Mouse (Mus musculus): ENCODE measurements at regions not wholly inside any gene's neighbourhood (a gene's known extent, or its start where the extent isn't known, plus 50 kb on each side); places are given as distances from the start of the nearest gene placed in this dataset.

GRCm38 (mm10) chr3:56456317-56456716 lies 272.8 kb upstream of the Nbea start:
- Histone ChIP-seq H3K36me3 (ENCODE audit: control insufficient read depth, insufficient read depth, low read length) (no peaks in the 10 kb centered on the region), H3K9me3 (ENCODE audit: control insufficient read depth, low read length) (no peaks in the 10 kb centered on the region), H3K4me1 (ENCODE audit: control insufficient read depth, insufficient read depth, low read length) (0 out of 2 replicates have a peak, but pooled peaks cover 13% of the 10 kb centered on the region), H3K9ac (replicated peaks; ENCODE audit: low read length) (no peak overlapping the region), H3K4me2 (ENCODE audit: low read length) (no peak overlapping the region), H3K27ac (replicated peaks; ENCODE audit: low read depth, low read length) (no peak overlapping the region), H3K27me3 (ENCODE audit: control insufficient read depth, insufficient read depth, low read length) (no peaks in the 10 kb centered on the region), H3K4me3 (replicated peaks; ENCODE audit: low read depth, low read length) (no peak overlapping the region)
- ATAC-seq (ENCODE audit: low FRiP score, low TSS enrichment): peak; percentile 62; the same call in 1 of the 2 replicates
- WGBS: 12% methylated on average over 6 of the region's 6 CpGs
- peak; percentile 69 for DNase-seq

DNA sequence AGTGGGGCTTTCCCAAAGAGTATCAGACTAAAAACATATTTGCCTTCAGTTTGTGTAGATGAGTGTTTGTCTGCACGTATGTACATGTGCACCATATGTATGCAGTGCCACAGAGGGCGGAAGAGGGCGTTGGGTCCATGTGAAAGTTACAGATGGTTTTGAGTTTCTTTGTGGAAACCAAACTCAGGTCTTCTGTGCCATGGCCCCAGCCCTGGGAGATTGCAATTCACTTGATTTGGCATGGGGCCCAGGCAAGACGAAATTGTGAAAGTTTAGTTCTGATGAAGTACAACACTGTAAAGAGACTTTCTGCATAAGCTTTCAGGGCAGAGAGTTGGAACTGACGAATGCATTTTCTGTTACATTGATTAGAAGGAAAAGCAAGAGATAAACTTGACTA lies 255.4 kb upstream of the Nbea start:
- Histone ChIP-seq H3K27ac (replicated peaks; ENCODE audit: low read depth, low read length) (no peak overlapping the region), H3K4me1 (ENCODE audit: control insufficient read depth, insufficient read depth, low read length) (peaks cover 6% of the 10 kb centered on the region), H3K36me3 (ENCODE audit: control insufficient read depth, insufficient read depth, low read length) (no peaks in the 10 kb centered on the region), H3K27me3 (ENCODE audit: control insufficient read depth, insufficient read depth, low read length) (no peaks in the 10 kb centered on the region), H3K9me3 (ENCODE audit: control insufficient read depth, low read length) (no peaks in the 10 kb centered on the region), H3K9ac (replicated peaks; ENCODE audit: low read length) (no peak overlapping the region), H3K4me2 (ENCODE audit: low read length) (no peak overlapping the region), H3K4me3 (replicated peaks; ENCODE audit: low read depth, low read length) (no peak overlapping the region)
- no peak for DNase-seq
- 86% methylated on average over 5 of the region's 5 CpGs for WGBS
- ATAC-seq (ENCODE audit: low FRiP score, low TSS enrichment): no peak

- ATAC-seq (ENCODE audit: low FRiP score, low TSS enrichment): no peak
- H3K9me3 ChIP-seq (ENCODE audit: control insufficient read depth, low read length): no peaks in the 10 kb centered on the region
- H3K27ac ChIP-seq (replicated peaks; ENCODE audit: low read depth, low read length): no peak overlapping the region
- H3K9ac ChIP-seq (replicated peaks; ENCODE audit: low read length): no peak overlapping the region
- H3K4me3 ChIP-seq (replicated peaks; ENCODE audit: low read depth, low read length): no peak overlapping the region
- H3K27me3 ChIP-seq (ENCODE audit: control insufficient read depth, insufficient read depth, low read length): no peaks in the 10 kb centered on the region
- no peak overlapping the region for H3K4me2 ChIP-seq (ENCODE audit: low read length)
- no peaks in the 10 kb centered on the region for H3K36me3 ChIP-seq (ENCODE audit: control insufficient read depth, insufficient read depth, low read length)
- DNase-seq: peak; percentile 49
- peaks cover 6% of the 10 kb centered on the region for H3K4me1 ChIP-seq (ENCODE audit: control insufficient read depth, insufficient read depth, low read length)
- 56% methylated on average over 12 of the region's 12 CpGs for WGBS
Observed at GRCm38 (mm10) chr3:56438020-56438747, 254.7 kb upstream of the Nbea start.

DNA sequence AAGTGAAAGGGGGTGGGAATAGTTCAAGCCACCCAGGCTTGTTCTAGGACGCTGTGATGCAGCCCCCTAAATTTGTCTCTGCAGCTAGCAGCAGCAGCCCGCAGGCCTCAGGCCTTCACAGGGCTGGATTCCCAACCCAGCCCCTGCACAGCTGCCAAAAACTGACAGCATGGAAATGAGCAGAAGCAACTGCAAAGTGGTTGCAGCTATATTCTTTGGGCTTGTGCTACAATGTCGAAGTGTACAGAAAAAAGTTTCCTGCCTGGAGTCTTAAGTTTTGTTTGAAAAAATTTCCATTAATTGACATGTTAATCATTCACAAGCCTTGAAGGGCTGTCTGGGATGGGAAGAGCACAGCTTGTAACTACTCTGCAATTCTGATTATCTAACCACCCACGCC lies 253.6 kb upstream of the Nbea start:
- no peak overlapping the region for H3K4me2 ChIP-seq (ENCODE audit: low read length)
- no peak overlapping the region for H3K4me3 ChIP-seq (replicated peaks; ENCODE audit: low read depth, low read length)
- DNase-seq (peak; percentile 60), ATAC-seq (ENCODE audit: low FRiP score, low TSS enrichment) (no peak)
- 9% methylated on average over 4 of the region's 4 CpGs for WGBS
- 0 out of 2 replicates have a peak overlapping the region, but pooled peaks have one; percentile 41 for H3K27ac ChIP-seq (replicated peaks; ENCODE audit: low read depth, low read length)
- H3K36me3 ChIP-seq (ENCODE audit: control insufficient read depth, insufficient read depth, low read length): no peaks in the 10 kb centered on the region
- no peak overlapping the region for H3K9ac ChIP-seq (replicated peaks; ENCODE audit: low read length)
- H3K4me1 ChIP-seq (ENCODE audit: control insufficient read depth, insufficient read depth, low read length): peaks cover 6% of the 10 kb centered on the region
- no peaks in the 10 kb centered on the region for H3K9me3 ChIP-seq (ENCODE audit: control insufficient read depth, low read length)
- H3K27me3 ChIP-seq (ENCODE audit: control insufficient read depth, insufficient read depth, low read length): no peaks in the 10 kb centered on the region

DNA sequence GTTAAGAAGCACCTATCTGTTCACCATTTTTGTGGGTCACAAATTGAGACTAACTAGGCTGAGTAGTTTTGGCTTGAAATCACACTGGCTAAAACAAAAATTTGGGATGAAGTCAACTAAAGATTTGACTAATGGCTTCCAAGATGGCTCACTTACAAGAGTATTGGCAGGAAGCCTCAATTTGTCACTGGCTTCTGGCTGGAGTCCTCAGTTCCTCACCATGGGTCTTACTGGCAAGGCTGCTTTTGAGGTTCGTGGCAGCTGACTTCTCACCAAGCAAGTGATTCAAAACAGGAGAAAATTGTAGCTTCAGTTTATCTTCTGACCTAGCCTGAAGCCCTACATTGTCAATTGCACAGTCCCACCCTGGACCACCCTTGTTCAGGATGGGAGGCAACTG lies 250.0 kb upstream of the Nbea start:
- whole genome bisulfite sequencing: 84% methylated on average over 1 of the region's 1 CpGs
- Histone ChIP-seq H3K27me3 (ENCODE audit: control insufficient read depth, insufficient read depth, low read length) (no peaks in the 10 kb centered on the region), H3K9ac (replicated peaks; ENCODE audit: low read length) (no peak overlapping the region), H3K4me3 (replicated peaks; ENCODE audit: low read depth, low read length) (no peak overlapping the region), H3K36me3 (ENCODE audit: control insufficient read depth, insufficient read depth, low read length) (no peaks in the 10 kb centered on the region), H3K27ac (replicated peaks; ENCODE audit: low read depth, low read length) (no peak overlapping the region), H3K4me1 (ENCODE audit: control insufficient read depth, insufficient read depth, low read length) (peaks cover 6% of the 10 kb centered on the region), H3K9me3 (ENCODE audit: control insufficient read depth, low read length) (no peaks in the 10 kb centered on the region), H3K4me2 (ENCODE audit: low read length) (no peak overlapping the region)
- DNase-seq: no peak
- no peak for ATAC-seq (ENCODE audit: low FRiP score, low TSS enrichment)

GRCm38 (mm10) chr3:56427201-56427600 lies 243.7 kb upstream of the Nbea start:
- H3K4me3 ChIP-seq (replicated peaks; ENCODE audit: low read depth, low read length): no peak overlapping the region
- WGBS: 89% methylated on average over 1 of the region's 1 CpGs
- DNase-seq: no peak

DNA sequence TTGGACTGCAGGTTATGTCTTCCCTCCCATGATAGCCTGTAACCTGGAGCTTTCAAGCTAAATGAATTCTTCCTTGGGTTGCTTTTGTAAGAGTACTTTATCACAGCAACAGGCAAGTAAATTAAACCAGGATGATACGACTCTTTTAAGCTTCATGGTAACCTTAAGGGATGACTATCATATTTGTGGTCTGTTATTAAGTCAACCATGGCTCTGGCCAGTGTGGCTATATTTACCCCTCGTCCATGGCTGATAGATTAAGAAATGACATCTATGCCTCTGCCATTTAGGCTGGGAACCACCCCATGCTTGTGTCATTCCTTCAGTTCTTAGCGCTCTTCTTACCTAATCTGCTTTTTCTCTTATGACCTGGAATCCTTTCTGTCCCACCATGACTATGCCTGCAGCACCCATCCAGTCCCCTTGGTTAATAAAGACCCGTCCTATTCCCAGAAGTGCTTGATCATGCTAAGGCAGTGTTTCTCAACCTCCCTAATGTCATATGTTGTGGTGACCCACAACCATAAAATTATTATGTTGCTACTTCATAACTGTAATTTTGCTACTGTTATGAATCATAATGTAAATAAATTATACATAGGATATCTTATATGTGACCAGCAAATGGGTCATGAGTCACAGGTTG lies 214.5 kb upstream of the Nbea start:
- DNase-seq: no peak
- Histone ChIP-seq H3K4me1 (ENCODE audit: control insufficient read depth, insufficient read depth, low read length) (no peaks in the 10 kb centered on the region), H3K27ac (replicated peaks; ENCODE audit: low read depth, low read length) (no peak overlapping the region), H3K36me3 (ENCODE audit: control insufficient read depth, insufficient read depth, low read length) (no peaks in the 10 kb centered on the region), H3K9ac (replicated peaks; ENCODE audit: low read length) (no peak overlapping the region), H3K4me2 (ENCODE audit: low read length) (no peak overlapping the region), H3K9me3 (ENCODE audit: control insufficient read depth, low read length) (no peaks in the 10 kb centered on the region), H3K4me3 (replicated peaks; ENCODE audit: low read depth, low read length) (no peak overlapping the region), H3K27me3 (ENCODE audit: control insufficient read depth, insufficient read depth, low read length) (no peaks in the 10 kb centered on the region)
- no peak for ATAC-seq (ENCODE audit: low FRiP score, low TSS enrichment)
- 92% methylated on average over 4 of the region's 4 CpGs for WGBS

More at GRCm38 (mm10) chr3:56427201-56427600, 243.7 kb upstream of the Nbea start:
- H3K27me3 ChIP-seq (ENCODE audit: control insufficient read depth, insufficient read depth, low read length): no peaks in the 10 kb centered on the region
- no peaks in the 10 kb centered on the region for H3K36me3 ChIP-seq (ENCODE audit: control insufficient read depth, insufficient read depth, low read length)
- no peak overlapping the region for H3K4me2 ChIP-seq (ENCODE audit: low read length)
- ATAC-seq (ENCODE audit: low FRiP score, low TSS enrichment): no peak
- no peak overlapping the region for H3K27ac ChIP-seq (replicated peaks; ENCODE audit: low read depth, low read length)
- no peaks in the 10 kb centered on the region for H3K4me1 ChIP-seq (ENCODE audit: control insufficient read depth, insufficient read depth, low read length)
- no peaks in the 10 kb centered on the region for H3K9me3 ChIP-seq (ENCODE audit: control insufficient read depth, low read length)
- H3K9ac ChIP-seq (replicated peaks; ENCODE audit: low read length): no peak overlapping the region

- ATAC-seq (ENCODE audit: low FRiP score, low TSS enrichment) (no peak), DNase-seq (no peak)
- 91% methylated on average over 5 of the region's 5 CpGs for WGBS
- Histone ChIP-seq H3K4me2 (ENCODE audit: low read length) (no peak overlapping the region), H3K9me3 (ENCODE audit: control insufficient read depth, low read length) (no peaks in the 10 kb centered on the region), H3K9ac (replicated peaks; ENCODE audit: low read length) (no peak overlapping the region), H3K36me3 (ENCODE audit: control insufficient read depth, insufficient read depth, low read length) (no peaks in the 10 kb centered on the region), H3K27me3 (ENCODE audit: control insufficient read depth, insufficient read depth, low read length) (no peaks in the 10 kb centered on the region), H3K27ac (replicated peaks; ENCODE audit: low read depth, low read length) (no peak overlapping the region), H3K4me1 (ENCODE audit: control insufficient read depth, insufficient read depth, low read length) (no peaks in the 10 kb centered on the region), H3K4me3 (replicated peaks; ENCODE audit: low read depth, low read length) (no peak overlapping the region)
Observed at GRCm38 (mm10) chr3:56393134-56393533, 209.6 kb upstream of the Nbea start.

DNA sequence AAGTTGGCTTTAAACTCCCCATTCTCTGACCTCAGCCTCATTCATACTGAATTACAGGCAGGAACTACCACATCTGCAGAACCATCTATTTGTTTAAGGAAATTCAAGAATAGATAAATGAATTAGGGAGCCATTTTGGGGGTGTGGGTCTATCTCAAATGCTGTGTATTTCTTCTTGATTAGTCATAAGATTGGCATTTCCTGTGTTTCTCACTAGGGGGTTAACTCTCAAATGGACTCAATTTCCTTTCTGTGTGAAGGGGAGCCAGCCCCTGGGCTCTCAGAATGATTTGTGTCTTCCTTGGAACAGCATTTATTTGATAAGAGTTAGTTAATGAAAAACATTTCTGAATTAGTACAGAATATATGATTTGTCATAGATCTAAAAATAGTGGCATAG lies 196.8 kb upstream of the Nbea start:
- Histone ChIP-seq H3K36me3 (ENCODE audit: control insufficient read depth, insufficient read depth, low read length) (no peaks in the 10 kb centered on the region), H3K4me2 (ENCODE audit: low read length) (no peak overlapping the region), H3K27me3 (ENCODE audit: control insufficient read depth, insufficient read depth, low read length) (no peaks in the 10 kb centered on the region), H3K9me3 (ENCODE audit: control insufficient read depth, low read length) (no peaks in the 10 kb centered on the region), H3K27ac (replicated peaks; ENCODE audit: low read depth, low read length) (no peak overlapping the region), H3K4me3 (replicated peaks; ENCODE audit: low read depth, low read length) (no peak overlapping the region), H3K4me1 (ENCODE audit: control insufficient read depth, insufficient read depth, low read length) (no peaks in the 10 kb centered on the region), H3K9ac (replicated peaks; ENCODE audit: low read length) (no peak overlapping the region)
- ATAC-seq (ENCODE audit: low FRiP score, low TSS enrichment): no peak
- no peak for DNase-seq

All from midbrain, embryonic 14.5 days (tissue).